Mouse (Mus musculus) E14TG2a.4 (cell line): ENCODE results near the gene Tsc22d4.

Source experiments
- CTCF ChIP-seq: conservative IDR thresholded peaks from 2 replicates; pipeline ENCODE4 v1.5.1; 2014; ENCODE audit warnings: low read length
- NANOG ChIP-seq: IDR thresholded peaks from 2 replicates; pipeline ENCODE4 v1.6.1; 2014; ENCODE audit warnings: borderline replicate concordance, low read length, mixed read lengths

DNA sequence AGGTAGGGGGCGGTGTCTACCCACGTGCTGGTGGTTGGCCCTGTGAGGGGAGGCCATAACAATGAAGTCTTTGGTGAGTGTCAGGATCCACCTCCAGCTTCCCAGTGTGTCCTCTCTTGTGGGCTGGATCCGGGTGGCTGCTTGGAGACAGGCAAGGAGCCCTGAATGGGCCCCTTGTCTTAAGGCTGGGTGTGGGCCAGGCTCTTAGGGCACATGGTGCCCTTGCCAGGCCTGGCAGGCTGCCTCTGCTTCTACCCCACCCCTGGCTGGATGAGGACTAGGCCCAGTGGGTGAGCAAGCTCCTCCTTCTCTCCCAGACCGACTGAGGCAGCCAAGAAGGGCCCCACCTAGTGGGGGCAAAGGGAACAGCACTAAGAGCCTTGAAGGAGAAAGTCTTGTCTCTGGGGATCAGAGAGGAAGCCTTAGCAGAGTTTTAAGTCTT, 14.5 kb downstream of the Tsc22d4 start:
- TF ChIP-seq CTCF (peak; percentile 98), NANOG (no peak)
